Mouse (Mus musculus) thymus, postnatal 36 days (tissue): ENCODE data around the gene Klhdc7a.
"Not testable (repeated sequence)": the region's sequence is repeated elsewhere in the genome, so short reads cannot be mapped to it uniquely, and the experiment has no call there.

Source experiments
- DNase-seq, 2 experiments: peaks; one replicate each; pipeline ENCODE4 v3.0.0; 2022; ENCODE audit warnings: mixed read lengths in 2 of 2

The Klhdc7a gene

GRCm38 (mm10) chr4:139967922-139968321, at the start of gene Klhdc7a:
TSS of gene Klhdc7a (minus strand) at chr4:139968026.
- no peak for DNase-seq

DNA sequence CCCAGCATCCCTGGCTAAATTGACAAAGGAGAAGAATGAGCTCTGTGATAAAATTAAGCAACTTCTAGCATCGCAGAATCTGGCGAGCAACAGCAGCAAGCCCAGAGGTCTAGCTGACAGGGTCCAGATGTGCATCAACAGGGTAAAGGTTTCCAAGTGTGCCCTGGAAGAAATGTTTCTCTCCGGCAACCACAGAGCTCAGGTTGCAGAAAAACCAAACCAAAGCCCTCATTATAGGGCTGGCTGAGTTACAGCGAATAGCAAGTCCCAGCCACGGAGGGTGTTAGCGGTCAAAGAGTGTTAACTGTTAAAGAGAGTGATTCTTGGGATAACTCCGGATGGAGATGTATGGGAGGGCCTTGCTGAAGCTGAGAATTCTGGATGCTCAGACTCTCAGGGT, 48.1 kb upstream of the Klhdc7a start:
- no peak for DNase-seq

DNA sequence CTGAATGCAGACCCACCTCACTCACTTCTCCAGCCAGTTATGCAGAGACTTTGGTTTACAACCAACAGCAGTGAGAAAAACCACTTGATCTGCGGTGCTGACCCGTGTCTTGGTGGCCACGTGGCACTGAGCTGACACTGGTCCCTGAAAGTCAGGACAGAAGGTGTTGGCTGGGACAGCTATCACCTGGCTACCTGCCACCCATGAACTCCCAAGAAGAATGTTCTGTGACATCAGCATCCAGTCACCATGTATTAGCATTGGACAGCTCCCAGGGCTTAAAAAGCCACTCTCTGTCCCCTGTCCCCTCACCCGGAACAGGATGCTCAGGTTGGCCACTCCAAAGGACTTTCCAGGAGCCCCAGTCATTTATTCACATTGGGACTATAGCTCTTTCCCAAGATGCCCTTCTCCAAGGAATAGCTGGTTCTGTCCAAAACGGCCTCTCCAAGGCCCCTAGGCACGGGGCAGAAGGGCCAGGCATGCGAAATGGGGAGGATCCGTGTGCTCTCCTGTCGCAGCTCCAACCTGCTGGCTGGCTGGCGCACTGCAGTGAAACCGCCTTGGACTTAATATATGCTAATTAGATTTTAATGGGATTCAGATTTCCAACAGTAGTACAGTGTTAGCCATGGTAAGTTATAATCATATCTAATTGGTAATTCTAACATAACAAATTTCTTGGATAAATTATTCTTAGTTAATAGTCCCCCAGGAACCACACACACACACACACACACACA, 43.1 kb upstream of the Klhdc7a start:
- no peak for DNase-seq

- DNase-seq = no peak
Measured at GRCm38 (mm10) chr4:140004932-140005331, 37.1 kb upstream of the Klhdc7a start.

DNA sequence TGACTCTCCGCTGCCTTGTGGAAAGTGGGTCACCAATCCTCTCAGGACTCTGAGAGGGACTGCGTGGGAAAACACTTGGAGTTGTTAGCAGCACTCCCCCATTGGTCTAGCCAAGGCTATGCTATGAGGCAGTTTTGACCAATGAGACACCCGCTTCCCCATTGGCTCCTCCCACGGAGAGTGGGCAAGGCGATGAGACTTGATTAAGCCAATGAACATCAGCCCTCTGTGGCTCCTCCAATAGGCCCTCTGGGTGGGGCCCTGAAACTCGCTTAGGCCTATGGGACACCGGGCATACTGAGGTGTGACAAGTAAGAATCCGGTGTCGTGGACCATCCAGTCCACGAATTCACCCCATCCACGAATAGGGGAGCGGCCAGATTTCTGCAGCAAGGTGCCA, 36.3 kb upstream of the Klhdc7a start:
- no peak for DNase-seq

GRCm38 (mm10) chr4:140002069-140002468, 34.2 kb upstream of the Klhdc7a start:
- no peak for DNase-seq

DNA sequence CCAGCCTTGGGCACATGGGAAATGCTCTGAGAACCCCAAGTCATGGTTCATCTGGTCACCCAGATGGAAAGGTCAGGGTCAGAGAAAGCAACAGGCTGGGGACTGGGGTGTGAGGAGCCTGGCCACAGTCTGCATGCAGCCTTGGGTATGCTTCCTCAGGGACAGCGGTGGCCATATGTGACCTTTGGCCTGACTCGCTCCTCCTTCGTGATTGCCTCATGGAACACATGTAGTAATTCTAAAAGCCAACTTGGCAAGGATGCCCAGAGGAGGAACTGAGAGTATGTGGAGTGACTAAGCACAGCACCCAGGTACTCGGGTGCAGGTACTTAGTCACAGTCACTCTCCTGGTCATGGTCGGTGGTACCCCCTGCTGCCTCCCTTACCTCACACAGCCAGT, 33.1 kb upstream of the Klhdc7a start:
- no peak for DNase-seq

- no peak for DNase-seq
Measured at GRCm38 (mm10) chr4:139999033-139999432, 31.2 kb upstream of the Klhdc7a start.

DNA sequence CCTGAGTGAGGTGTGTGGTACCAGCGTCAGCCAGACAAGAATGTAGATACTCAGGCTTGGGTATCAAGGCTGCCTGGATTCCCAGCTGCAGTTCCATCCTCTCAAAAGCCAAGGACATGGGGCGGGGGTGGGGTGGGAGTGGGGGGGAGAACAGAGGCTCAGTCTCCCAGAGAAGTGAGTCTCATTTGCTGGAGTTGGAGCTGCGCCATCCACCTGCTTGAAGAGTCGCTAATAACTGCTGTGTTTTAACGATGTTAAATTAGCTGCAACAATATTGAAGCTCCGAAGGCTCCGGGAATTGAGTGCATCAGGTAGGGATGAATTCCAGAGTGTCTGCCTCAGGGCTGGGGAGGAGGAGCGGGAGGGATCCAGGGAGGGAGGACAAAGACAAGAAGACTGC, 27.8 kb upstream of the Klhdc7a start:
- DNase-seq = no peak

GRCm38 (mm10) chr4:139993111-139993755, 25.4 kb upstream of the Klhdc7a start:
- no peak for DNase-seq

DNA sequence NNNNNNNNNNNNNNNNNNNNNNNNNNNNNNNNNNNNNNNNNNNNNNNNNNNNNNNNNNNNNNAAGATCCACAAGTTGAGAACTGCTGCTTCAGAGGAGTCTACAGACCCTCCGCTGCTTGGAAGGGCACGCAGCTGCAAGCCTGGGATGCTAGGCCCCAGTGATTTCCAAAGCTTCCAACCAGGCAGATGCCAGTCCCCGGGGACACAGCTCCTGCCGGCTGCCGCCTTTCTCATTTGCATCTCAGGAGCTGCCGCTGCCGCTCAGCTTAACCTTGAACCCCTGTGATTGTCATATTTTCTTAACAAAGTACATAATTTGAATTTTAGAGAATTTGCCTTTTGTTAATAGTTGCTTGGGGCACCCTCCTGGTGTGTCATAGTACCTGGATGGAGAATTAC, 19.1 kb upstream of the Klhdc7a start:
- DNase-seq = no peak

DNA sequence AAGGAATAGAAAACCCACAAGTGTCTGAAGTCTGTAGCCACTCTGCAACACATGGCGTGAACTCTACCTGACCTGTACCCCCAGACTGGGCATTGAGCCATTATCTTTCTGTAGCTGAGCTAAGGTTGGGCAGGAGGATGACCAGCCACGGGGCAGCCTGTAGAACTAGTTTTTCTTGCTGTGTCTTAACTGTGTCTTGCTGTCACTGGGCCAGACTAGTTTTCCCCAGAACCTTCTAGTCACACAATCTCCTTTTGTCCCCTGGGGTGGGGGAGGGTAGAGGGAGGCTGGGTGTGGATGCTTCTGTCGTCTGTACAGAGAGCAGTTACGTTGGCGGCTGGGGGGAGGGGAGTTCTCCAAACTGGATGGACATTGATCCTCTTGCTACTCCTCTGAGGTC, 10.9 kb upstream of the Klhdc7a start:
- no peak for DNase-seq

GRCm38 (mm10) chr4:139977308-139977781, 9.5 kb upstream of the Klhdc7a start:
- no peak for DNase-seq

DNA sequence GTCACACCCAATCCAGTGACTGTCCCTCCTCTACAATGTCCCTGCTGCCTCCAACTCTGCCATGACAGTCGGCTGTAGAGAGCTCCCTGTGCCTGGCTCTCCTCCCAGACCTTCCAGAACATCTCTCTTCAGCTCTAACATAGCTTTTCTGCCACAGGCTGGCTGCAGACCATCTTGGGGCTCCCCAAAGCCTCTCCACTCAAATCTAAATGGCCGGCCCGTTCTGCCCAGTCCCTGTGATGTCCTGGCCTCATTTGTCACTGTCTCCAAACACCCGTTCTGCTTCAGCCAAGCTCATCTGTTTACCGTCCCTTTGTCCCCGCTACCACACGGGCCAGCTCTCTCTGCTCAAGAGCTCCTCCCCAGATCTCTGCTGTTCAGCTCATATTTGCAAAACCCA, 6.7 kb upstream of the Klhdc7a start:
- no peak for DNase-seq

- DNase-seq = no peak
Measured at GRCm38 (mm10) chr4:139967475-139967891, 343 bp downstream of the Klhdc7a start.

- DNase-seq = no peak
Measured at GRCm38 (mm10) chr4:139966981-139967380, 845 bp downstream of the Klhdc7a start.

DNA sequence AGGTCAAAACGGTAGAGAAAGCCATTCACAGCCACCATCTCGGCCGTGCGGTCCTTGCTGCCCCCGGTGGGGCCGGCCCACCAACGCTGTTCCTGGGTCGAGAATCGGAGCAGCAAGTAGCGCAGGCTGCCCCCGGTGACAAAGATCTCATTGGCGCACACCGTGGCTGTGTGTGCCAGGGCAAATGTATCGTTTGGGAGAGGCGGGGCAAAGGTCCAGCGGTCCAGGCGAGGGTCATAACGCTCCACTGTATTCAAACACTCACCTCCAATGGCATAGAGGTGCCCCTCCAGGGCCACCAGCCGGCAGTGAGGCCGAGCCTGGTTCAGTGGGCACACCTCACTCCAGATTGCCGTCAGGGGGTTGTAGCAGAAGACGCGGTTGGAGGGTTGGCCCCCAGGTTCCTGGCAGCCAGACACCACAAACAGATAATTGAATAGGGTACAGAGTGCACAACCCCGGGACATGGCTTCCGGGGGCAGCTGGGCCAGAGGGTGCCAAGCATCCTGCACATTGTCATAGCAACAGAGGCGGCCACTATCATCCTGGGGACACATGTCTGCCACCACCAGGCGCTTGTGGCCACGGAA, 2.1 kb downstream of the Klhdc7a start:
- DNase-seq = no peak

GRCm38 (mm10) chr4:139964406-139964805, 3.4 kb downstream of the Klhdc7a start:
- DNase-seq = no peak

- no peak for DNase-seq
Measured at GRCm38 (mm10) chr4:139963911-139964310, 3.9 kb downstream of the Klhdc7a start.

DNA sequence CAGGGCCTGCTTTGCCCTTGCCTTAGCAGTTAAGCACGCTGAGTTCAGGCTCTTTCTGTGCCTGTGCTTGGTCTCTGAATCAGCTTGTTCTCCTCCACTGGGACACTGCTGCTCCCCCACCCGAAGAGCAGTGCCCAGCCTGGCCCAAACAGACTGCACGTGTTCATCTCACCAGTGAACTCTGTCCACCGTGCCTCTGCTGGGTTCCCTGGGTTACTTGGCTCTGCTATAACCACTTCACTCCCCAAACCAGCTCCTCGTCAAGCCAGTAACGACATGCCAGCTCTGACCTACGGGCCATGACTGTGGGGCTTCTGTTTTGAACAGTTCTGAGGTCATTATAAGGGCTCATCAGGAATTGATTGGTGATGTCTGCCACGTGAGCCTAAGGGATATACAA, 4.8 kb downstream of the Klhdc7a start:
- DNase-seq = no peak

GRCm38 (mm10) chr4:139961816-139962215, 6.0 kb downstream of the Klhdc7a start:
- no peak for DNase-seq

- DNase-seq = not testable (repeated sequence)
Measured at GRCm38 (mm10) chr4:139961329-139961728, 6.5 kb downstream of the Klhdc7a start.

DNA sequence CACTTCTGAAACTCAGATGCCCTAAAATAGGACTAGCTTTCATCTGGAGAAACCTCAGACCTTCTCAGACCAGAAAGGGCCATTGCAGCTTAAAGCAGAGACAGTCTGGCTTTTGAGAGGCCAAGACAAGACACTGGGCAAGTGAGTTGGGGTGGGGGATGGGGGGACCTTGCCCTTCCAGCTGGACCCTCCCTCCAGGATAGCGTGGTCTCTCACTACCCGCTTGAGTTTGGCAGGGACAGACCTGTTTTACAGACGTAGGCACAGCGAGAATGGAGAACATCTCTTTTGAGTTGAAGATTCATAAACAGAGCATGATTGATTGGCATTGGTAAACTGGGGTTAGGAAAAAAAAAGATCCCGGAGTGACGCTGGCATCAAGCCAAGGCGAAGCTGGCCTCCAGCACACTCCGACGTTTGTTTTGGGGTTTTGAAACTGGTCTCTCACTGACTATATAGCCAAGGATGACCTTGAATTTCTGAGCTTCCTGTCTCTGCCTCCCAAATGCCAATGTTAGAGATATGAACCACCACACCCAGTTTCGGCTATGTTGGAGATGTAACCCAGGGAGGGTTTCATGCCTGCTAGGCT, 7.0 kb downstream of the Klhdc7a start:
- no peak for DNase-seq
